Mouse (Mus musculus) liver, embryonic 12.5 days (tissue): ENCODE data around the gene Fam173b. TPM values are rescaled to one million over a fixed set of nuclear protein-coding genes. Genes with fewer than 3 reads are reported as not detected.

ENCODE experiments used
- ATAC-seq: fragments of 200-750 bp; cut with Nextera tagmentation; 2 replicates; pipeline ENCODE4 v1.8.0; 2017; ENCODE audit warnings: moderate number of reproducible peaks, mild to moderate bottlenecking, moderate library complexity
- H3K27ac ChIP-seq: fragments of 300-500 bp; sonication (generic); 2 replicates; pipeline ENCODE4 v1.5.1; 2016; ENCODE audit warnings: mild to moderate bottlenecking
- H3K27me3 ChIP-seq: fragments of 300-500 bp; sonication (generic); replicated peaks from 2 replicates; pipeline ENCODE4 v1.6.1; 2016; ENCODE audit warnings: mild to moderate bottlenecking, moderate library complexity
- H3K36me3 ChIP-seq: fragments of 300-500 bp; sonication (generic); 2 replicates; pipeline ENCODE4 v1.6.1; 2016; ENCODE audit warnings: mild to moderate bottlenecking, moderate library complexity
- H3K4me1 ChIP-seq: fragments of 300-500 bp; sonication (generic); 2 replicates; pipeline ENCODE4 v1.6.1; 2016
- H3K4me2 ChIP-seq: fragments of 300-500 bp; sonication (generic); 2 replicates; pipeline ENCODE4 v1.6.1; 2016; ENCODE audit warnings: mild to moderate bottlenecking, moderate library complexity
- H3K4me3 ChIP-seq: fragments of 300-500 bp; sonication (generic); 2 replicates; pipeline ENCODE4 v1.5.1; 2016; ENCODE audit warnings: mild to moderate bottlenecking, moderate library complexity
- H3K9ac ChIP-seq: fragments of 300-500 bp; sonication (generic); 2 replicates; pipeline ENCODE4 v1.6.1; 2016; ENCODE audit warnings: mild to moderate bottlenecking, moderate library complexity
- H3K9me3 ChIP-seq: fragments of 300-500 bp; sonication (generic); replicated peaks from 2 replicates; pipeline ENCODE4 v1.6.1; 2016; ENCODE audit warnings: mild to moderate bottlenecking, moderate library complexity
- WGBS: fragments of 180-500 bp; shearing (Covaris S2); methylation state at CpG from one replicate; pipeline ENCODE4 v1.1.7; 2016; ENCODE audit not compliant: insufficient replicate concordance; 5-methylcytosine and 5-hydroxymethylcytosine counted together
- polyA plus RNA-seq: library from polyadenylated mRNA; unstranded; fragments of >200 nt; fragmentation: Nextera tagmentation; extraction: Ambion mirVana; gene quantifications from 2 replicates; pipeline ENCODE4 v1.2.1, GENCODE M21; 2016

Fam173b gene
- polyA plus RNA-seq, result 10.0 and 10.6 TPM in 2 replicates

DNA sequence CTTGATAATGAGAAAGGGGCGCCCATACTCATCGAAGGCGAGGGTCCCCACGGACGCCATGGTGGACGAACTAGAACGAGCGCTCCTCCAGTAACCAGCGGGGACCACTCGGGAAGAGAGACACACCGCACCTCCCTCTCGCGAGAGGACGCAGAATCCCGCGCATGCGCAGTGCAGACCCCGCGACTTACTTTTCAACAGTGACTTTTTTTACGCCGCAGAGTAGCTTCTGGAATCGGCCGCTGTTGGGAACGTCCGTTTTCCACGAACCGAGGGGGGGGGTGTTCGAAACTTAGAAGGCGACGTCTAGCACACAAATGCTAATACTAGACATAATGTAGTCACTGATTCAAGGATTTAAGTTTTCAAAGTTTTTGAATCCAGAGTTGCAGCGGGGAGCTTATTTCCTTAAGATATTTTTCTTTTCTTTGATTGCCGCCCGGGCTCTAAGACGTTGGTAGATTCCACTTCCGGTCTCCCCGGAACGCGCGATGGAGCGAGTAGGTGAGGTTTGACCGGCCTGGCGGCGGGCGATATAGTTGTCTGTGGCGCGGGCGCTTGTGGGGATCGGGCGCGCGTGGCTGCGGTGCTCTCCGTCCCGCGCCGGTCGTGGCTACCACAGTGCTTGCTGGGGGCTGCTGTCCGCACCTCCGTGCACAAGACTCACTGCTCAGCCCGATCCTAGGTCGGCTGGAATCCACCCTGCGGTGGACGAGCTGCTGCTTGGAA, at the start of gene Fam173b, which contains the start of gene Cct5:
TSS of gene Fam173b (plus strand) at position 207 of the 729 bp plus-strand sequence.
TSS of gene Cct5 (minus strand) at position 159 of the 729 bp plus-strand sequence.
- peak; percentile 85 for ATAC-seq
- peak within 1 kb of the TSS; percentile 79 for H3K4me2 ChIP-seq

DNA sequence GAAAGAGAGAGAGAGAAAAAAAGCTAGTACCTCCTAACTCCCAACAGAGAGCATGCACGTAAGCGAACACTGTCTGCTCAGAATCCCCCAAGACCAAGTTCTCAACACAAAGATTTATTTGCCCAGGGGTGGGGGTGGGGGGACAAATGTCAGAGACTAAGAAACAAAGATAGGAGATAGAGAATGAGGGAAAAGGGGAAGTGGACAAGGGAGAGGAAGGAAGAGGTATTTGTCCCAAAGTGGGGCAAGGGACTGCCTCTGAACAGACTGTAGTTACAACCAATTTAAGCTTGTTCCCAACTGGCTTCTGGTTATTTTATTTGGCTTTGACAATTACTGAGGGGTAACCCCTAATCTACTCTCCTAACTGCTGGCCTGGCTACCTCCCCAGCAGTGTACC, 46.8 kb upstream of the Fam173b start:
- WGBS, result 31% methylated on average over 2 of the region's 2 CpGs
- Histone ChIP-seq H3K9me3 (peaks cover 5% of the 10 kb centered on the region; the same call in 1 of the 2 replicates), H3K27ac (no peak overlapping the region), H3K4me1 (no peaks in the 10 kb centered on the region), H3K4me3 (no peak overlapping the region), H3K4me2 (no peak overlapping the region), H3K36me3 (no peaks in the 10 kb centered on the region), H3K9ac (no peak overlapping the region), H3K27me3 (no peaks in the 10 kb centered on the region)
- ATAC-seq, result no peak

More for the DNA sequence above, at the start of gene Fam173b, which contains the start of gene Cct5:
- peaks cover 20% of the 10 kb centered on the region for H3K36me3 ChIP-seq
- H3K9ac ChIP-seq, result peak within 1 kb of the TSS; percentile 90
- no peaks in the 10 kb centered on the region for H3K9me3 ChIP-seq
- peaks cover 39% of the 10 kb centered on the region for H3K4me1 ChIP-seq
- peak within 1 kb of the TSS; percentile 87 for H3K27ac ChIP-seq
- no peaks in the 10 kb centered on the region for H3K27me3 ChIP-seq
- H3K4me3 ChIP-seq, result peak within 1 kb of the TSS; percentile 88
- under 1% methylated on average over 63 of the region's 63 CpGs for WGBS

DNA sequence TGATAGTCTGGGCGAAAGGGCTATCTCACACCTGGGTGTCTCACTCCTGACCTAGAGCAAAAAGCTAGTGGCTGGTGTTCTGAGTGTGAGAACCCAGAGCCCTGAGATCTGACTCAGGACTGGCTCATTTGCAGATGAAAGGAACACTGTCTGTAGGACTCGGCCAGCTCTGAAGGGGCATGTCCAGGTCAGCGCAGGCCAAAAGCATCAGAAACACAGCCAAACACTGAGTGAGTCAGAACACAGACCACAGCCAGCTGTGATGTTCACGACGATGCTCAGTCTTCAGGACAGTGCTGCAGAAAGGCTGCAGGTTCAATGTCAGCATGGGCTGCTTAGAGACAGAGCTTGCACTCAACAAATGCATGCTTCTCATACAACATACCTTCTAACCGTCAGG, 40.3 kb upstream of the Fam173b start:
- Histone ChIP-seq H3K9ac (no peak overlapping the region), H3K4me1 (peaks cover 14% of the 10 kb centered on the region), H3K36me3 (no peaks in the 10 kb centered on the region), H3K4me3 (no peak overlapping the region), H3K27ac (no peak overlapping the region), H3K4me2 (no peak overlapping the region), H3K27me3 (no peaks in the 10 kb centered on the region), H3K9me3 (peaks cover 10% of the 10 kb centered on the region; the same call in 1 of the 2 replicates)
- WGBS, result 80% methylated on average over 6 of the region's 6 CpGs
- no peak for ATAC-seq

DNA sequence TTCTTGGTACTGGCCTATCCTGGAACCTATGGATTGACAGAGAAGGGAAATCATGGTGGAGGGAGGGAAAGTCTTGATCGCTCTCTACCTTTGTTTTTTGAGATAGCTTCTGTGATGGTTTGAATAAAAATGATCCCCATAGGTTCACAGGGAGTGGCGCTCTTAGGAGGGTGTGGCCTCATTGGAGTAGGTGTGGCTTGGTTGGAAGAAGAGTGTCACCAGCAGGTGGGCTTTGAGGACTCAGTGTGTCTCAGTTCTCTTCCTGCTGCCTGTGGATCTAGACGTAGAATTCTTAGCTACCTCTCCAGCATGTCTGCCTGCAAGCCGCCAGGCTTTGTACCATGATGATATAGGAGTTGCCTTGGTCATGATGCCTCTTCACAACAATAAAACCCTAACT, 39.7 kb upstream of the Fam173b start:
- Histone ChIP-seq H3K4me3 (no peak overlapping the region), H3K4me2 (no peak overlapping the region), H3K4me1 (peaks cover 14% of the 10 kb centered on the region), H3K27ac (no peak overlapping the region), H3K36me3 (no peaks in the 10 kb centered on the region), H3K9me3 (peaks cover 10% of the 10 kb centered on the region; the same call in 1 of the 2 replicates), H3K27me3 (no peaks in the 10 kb centered on the region), H3K9ac (no peak overlapping the region)
- no peak for ATAC-seq
- WGBS, result 71% methylated on average over 4 of the region's 4 CpGs

DNA sequence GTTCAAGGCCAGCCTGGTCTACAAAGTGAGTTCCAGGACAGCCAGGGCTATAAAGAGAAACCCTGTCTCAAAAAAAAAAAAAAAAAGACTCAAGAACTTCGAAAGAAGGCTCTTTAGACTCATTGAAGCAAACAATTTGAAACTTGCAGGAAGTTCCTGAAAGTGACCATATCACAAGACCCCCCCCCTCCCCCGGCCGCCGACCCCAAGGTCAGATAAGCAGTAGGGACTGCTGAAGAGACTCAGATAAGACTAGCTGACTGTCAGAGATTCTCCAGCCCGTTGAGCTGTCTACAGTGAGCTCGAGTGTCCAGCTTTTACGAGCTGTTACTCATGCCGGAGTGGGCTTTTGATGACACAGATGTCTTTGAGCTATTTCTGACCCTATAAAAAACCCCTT, 38.8 kb upstream of the Fam173b start:
- 30% methylated on average over 8 of the region's 8 CpGs for WGBS
- ATAC-seq, result no peak
- H3K4me1 ChIP-seq, result peaks cover 23% of the 10 kb centered on the region

DNA sequence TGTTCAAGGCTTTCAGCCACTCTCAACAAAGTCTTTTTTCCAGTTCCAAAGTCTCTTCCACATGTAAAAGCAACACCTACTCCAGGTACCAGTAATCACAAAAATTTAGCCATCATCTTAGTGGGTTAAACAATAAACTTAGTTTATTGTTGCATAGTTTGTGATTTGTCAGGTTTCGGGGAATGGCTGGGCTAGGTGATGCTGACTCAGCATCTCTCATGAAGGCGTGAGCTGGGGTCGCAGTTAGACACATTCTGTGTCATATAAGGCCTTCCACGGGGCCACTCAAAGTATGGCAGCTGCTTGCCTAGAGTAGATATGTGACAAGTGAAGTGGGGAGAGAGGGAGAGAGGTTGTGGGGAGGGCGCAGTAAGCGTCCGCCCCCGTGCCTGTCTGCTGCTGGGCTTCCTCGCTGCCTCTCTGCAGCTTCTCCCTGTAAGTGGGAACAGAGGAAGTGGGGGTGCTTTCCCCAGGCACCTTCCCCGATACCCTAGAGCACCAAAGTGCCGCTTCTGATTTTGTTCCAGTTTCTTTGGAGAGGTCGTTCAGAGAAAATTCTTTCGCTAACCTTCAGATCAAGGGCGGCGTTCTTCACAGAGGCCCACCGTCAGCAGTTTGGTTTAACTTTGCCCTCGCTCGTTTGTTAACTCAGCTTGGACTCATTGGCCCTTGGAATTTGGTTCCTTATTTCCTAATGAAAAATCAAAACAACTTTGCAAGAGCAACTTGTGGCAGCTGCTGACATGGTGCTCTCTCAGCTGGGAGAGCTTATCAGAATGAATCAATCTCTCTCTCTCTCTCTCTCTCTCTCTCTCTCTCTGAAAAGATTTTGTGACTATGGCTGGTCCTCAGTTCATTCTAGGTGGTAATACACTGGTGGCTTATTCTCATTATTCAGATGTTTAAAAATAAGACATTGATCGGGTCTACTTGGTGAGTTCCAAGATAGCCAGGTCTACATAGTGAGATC, 37.8 kb upstream of the Fam173b start:
- H3K9me3 ChIP-seq, result peaks cover 10% of the 10 kb centered on the region; the same call in 1 of the 2 replicates
- H3K27me3 ChIP-seq, result no peaks in the 10 kb centered on the region
- H3K27ac ChIP-seq, result no peak overlapping the region
- ATAC-seq, result no peak
- WGBS, result 59% methylated on average over 19 of the region's 19 CpGs
- no peak overlapping the region for H3K9ac ChIP-seq
- no peak overlapping the region for H3K4me2 ChIP-seq
- H3K4me3 ChIP-seq, result no peak overlapping the region
- H3K36me3 ChIP-seq, result no peaks in the 10 kb centered on the region
- peaks cover 25% of the 10 kb centered on the region for H3K4me1 ChIP-seq

More for the DNA sequence above, 38.8 kb upstream of the Fam173b start:
- H3K27ac ChIP-seq, result no peak overlapping the region
- no peaks in the 10 kb centered on the region for H3K27me3 ChIP-seq
- no peaks in the 10 kb centered on the region for H3K36me3 ChIP-seq
- no peak overlapping the region for H3K4me2 ChIP-seq
- H3K9ac ChIP-seq, result no peak overlapping the region
- peaks cover 10% of the 10 kb centered on the region; the same call in 1 of the 2 replicates for H3K9me3 ChIP-seq
- H3K4me3 ChIP-seq, result no peak overlapping the region

DNA sequence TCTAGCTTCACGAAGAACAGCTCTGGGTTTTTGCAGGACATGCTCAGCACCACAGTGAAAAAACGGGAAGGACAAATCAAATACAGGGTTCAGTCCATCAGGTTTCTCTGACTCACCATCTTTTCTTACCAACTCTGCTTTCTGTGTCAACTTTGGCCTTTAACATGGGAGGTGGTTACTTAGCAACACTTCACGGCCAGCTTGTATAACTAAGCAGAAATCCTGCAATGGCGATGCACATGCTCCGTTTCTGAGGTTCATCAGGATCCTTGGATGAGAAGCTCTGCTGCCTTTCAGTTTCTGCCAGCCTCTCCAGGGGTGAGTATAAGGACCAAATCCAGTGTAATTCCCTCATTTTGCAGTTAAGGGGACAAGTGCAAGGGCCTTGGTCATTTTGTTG, 36.5 kb upstream of the Fam173b start, which contains the start of gene Cmbl:
TSS of gene Cmbl (plus strand) at position 206 of the 400 bp plus-strand sequence.
- WGBS, result 69% methylated on average over 5 of the region's 5 CpGs
- Histone ChIP-seq H3K27me3 (no peaks in the 10 kb centered on the region), H3K36me3 (no peaks in the 10 kb centered on the region), H3K27ac (no peak within 1 kb of the TSS), H3K4me1 (peaks cover 37% of the 10 kb centered on the region), H3K4me2 (no peak within 1 kb of the TSS), H3K4me3 (no peak within 1 kb of the TSS), H3K9ac (no peak within 1 kb of the TSS), H3K9me3 (0 out of 2 replicates have a peak, but pooled peaks cover 2% of the 10 kb centered on the region)
- ATAC-seq, result no peak

DNA sequence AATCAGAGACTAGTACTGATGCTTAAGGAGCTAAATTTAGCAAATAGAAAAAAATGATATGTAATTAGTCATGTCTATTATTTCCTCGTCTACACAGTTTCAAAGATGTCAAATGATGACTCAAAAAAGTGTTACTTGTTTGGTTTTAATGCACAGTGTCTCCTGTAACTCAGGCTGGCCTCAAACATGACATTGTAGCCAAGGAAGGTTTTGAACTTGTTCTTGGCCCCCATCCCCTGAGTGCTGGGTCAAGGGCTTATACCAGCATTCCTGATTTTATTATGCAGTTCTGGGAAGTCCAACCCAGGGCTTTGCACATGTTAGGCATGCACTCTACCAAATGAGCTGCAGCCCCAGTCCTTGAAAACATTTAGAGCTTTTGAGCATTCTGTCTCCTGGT, 35.9 kb upstream of the Fam173b start:
- no peaks in the 10 kb centered on the region for H3K27me3 ChIP-seq
- WGBS, result 57% methylated on average over 1 of the region's 1 CpGs
- peaks cover 40% of the 10 kb centered on the region for H3K4me1 ChIP-seq
- H3K36me3 ChIP-seq, result no peaks in the 10 kb centered on the region
- H3K9me3 ChIP-seq, result 0 out of 2 replicates have a peak, but pooled peaks cover 2% of the 10 kb centered on the region
- no peak overlapping the region for H3K27ac ChIP-seq
- no peak for ATAC-seq
- no peak overlapping the region for H3K4me2 ChIP-seq
- H3K4me3 ChIP-seq, result no peak overlapping the region
- H3K9ac ChIP-seq, result no peak overlapping the region

DNA sequence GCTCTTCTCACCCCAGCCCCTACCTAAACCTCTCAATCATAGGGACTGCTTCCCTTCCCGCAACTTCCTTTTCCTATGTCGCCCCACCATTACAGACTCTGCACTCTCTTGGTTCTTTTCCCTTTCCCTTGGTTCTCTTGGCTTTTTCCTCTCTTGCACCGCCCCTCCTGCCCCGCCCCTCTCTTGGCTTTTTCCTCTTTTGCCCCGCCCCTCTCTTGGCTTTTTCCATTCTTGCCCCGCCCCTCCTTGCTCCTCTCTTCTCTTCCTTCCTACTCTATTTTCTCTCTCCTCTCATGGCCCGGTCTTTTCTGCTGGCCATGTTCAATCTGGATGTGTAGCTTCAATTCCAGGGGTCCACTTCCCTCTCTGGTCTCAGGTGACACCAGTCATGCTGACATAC, 34.2 kb upstream of the Fam173b start:
- Histone ChIP-seq H3K9ac (no peak overlapping the region), H3K4me2 (no peak overlapping the region), H3K36me3 (no peaks in the 10 kb centered on the region), H3K9me3 (no peaks in the 10 kb centered on the region), H3K4me3 (no peak overlapping the region), H3K4me1 (peaks cover 50% of the 10 kb centered on the region), H3K27me3 (no peaks in the 10 kb centered on the region), H3K27ac (no peak overlapping the region)
- WGBS, result 28% methylated on average over 7 of the region's 7 CpGs
- ATAC-seq, result no peak

DNA sequence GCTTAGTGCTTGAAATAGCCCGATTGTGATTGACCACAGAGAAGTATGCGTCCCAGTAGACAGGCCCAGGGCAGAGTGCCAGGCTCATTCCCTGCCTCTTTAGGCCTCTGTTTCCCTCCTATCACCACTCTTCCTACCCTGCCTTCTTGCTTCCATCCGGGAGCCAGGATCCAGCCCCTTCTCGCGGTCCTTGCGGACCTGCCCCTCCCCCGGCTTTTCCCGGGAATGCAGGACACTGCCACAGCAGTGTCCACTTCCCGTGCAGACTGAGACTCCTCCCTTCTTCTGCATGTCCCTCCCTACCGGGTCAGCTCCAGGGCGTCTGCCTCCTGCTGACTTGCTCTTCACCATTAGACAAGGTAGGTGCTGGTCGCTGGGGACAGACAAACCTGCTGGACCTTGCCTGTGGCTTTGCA, 33.1 kb upstream of the Fam173b start:
- peak; percentile 16; the same call in 1 of the 2 replicates for ATAC-seq
- Histone ChIP-seq H3K9ac (no peak overlapping the region), H3K9me3 (no peaks in the 10 kb centered on the region), H3K27me3 (no peaks in the 10 kb centered on the region), H3K27ac (no peak overlapping the region), H3K36me3 (no peaks in the 10 kb centered on the region), H3K4me1 (peaks cover 52% of the 10 kb centered on the region), H3K4me2 (peak overlapping the region; percentile 17), H3K4me3 (no peak overlapping the region)
- 42% methylated on average over 12 of the region's 12 CpGs for WGBS

DNA sequence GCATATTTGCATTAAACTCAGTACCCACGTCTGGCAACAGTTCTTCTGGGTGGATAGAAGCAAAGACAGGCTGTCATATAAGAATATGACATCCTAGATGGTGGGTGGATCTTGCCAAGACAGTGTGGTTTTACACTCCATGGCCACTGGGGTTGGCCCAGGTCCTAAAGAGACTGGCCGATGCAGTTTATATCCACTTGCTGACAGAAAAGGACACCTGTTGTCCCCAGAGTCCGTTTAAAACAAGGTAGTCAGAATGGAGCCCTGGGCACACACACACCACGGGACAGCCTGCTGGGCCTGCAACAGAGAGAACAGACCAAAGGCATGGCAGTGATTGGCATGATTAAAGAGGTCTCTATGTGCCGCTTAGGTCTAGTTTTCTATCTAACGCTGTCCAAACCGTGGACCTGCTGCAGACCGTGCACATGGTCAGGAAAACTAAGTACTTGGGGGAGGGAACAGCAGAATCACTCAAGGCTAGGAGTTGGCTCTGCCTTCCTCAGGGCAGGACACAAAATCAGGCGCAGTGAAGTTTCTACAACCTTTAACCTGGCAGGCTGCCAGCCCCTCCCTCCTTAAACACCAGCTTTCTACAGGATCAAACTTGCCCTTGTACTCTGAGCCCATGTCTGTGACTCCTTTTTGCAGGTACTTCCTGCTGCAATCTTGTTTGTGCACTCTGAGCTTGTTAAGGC, 32.2 kb upstream of the Fam173b start:
- no peak for ATAC-seq
- Histone ChIP-seq H3K27ac (no peak overlapping the region), H3K9ac (no peak overlapping the region), H3K4me3 (no peak overlapping the region), H3K9me3 (no peaks in the 10 kb centered on the region), H3K4me1 (peaks cover 55% of the 10 kb centered on the region), H3K4me2 (no peak overlapping the region), H3K36me3 (no peaks in the 10 kb centered on the region), H3K27me3 (no peaks in the 10 kb centered on the region)
- 60% methylated on average over 9 of the region's 9 CpGs for WGBS
